Mouse (Mus musculus): Measurements from ENCODE around the gene Atp2c2. TPM values are rescaled to one million over a fixed set of nuclear protein-coding genes. Genes with fewer than 3 reads are reported as not detected.

Atp2c2 gene
- total and polyA plus RNA-seq, 3 experiments, result 0.07 to 0.59 TPM; not detected in 1

- no peaks in the 10 kb centered on the region for H3K36me3 ChIP-seq (ENCODE audit: control insufficient read depth, insufficient read depth, low read length)
- H3K27ac ChIP-seq, result no peak overlapping the region
- no peaks in the 10 kb centered on the region for H3K4me1 ChIP-seq (ENCODE audit: control insufficient read depth, insufficient read depth, low read length)
- no peak for TF ChIP-seq EP300 (IDR thresholded peaks at IDR 0.05; ENCODE audit: insufficient read depth, low read depth, low read length)
- TF ChIP-seq POLR2A (IDR thresholded peaks at IDR 0.05; ENCODE audit: insufficient read depth, low read depth, low read length), result no peak
- no peak for TF ChIP-seq CTCF (IDR thresholded peaks at IDR 0.05)
- WGBS, result 91% methylated on average over 7 of the region's 7 CpGs
- intact Hi-C loops (cut with DNase I), result no loop called here
- no peaks in the 10 kb centered on the region for H3K79me2 ChIP-seq (replicated peaks; ENCODE audit: control insufficient read depth, insufficient read depth, low read length)
- no peak overlapping the region for H3K4me3 ChIP-seq
- no peak for DNase-seq
- H3K9ac ChIP-seq (ENCODE audit: low read depth, low read length), result no peak overlapping the region
- no peaks in the 10 kb centered on the region for H3K27me3 ChIP-seq (ENCODE audit: control insufficient read depth, insufficient read depth, low read length)
Measured at GRCm38 (mm10) chr8:119789581-119789980, 89.8 kb downstream of the Atp2c2 start.

GRCm38 (mm10) chr8:119791804-119792704, 92.2 kb downstream of the Atp2c2 start:
- intact Hi-C loops (cut with DNase I), result no loop called here
- H3K27me3 ChIP-seq (ENCODE audit: control insufficient read depth, insufficient read depth, low read length), result no peaks in the 10 kb centered on the region
- 55% methylated on average over 16 of the region's 16 CpGs for WGBS
- H3K4me3 ChIP-seq, result no peak overlapping the region
- no peak overlapping the region for H3K27ac ChIP-seq
- no peaks in the 10 kb centered on the region for H3K79me2 ChIP-seq (replicated peaks; ENCODE audit: control insufficient read depth, insufficient read depth, low read length)
- TF ChIP-seq EP300 (IDR thresholded peaks at IDR 0.05; ENCODE audit: insufficient read depth, low read depth, low read length), result no peak
- no peak for TF ChIP-seq POLR2A (IDR thresholded peaks at IDR 0.05; ENCODE audit: insufficient read depth, low read depth, low read length)
- no peak overlapping the region for H3K9ac ChIP-seq (ENCODE audit: low read depth, low read length)
- no peaks in the 10 kb centered on the region for H3K36me3 ChIP-seq (ENCODE audit: control insufficient read depth, insufficient read depth, low read length)
- DNase-seq, result peak in 1 of 2 experiments; percentile 37
- H3K4me1 ChIP-seq (ENCODE audit: control insufficient read depth, insufficient read depth, low read length), result no peaks in the 10 kb centered on the region

GRCm38 (mm10) chr8:119794689-119795088, 94.9 kb downstream of the Atp2c2 start:
- intact Hi-C loops (cut with DNase I), result no loop called here
- TF ChIP-seq CTCF (IDR thresholded peaks at IDR 0.05) (no peak), POLR2A (IDR thresholded peaks at IDR 0.05; ENCODE audit: insufficient read depth, low read depth, low read length) (no peak), EP300 (IDR thresholded peaks at IDR 0.05; ENCODE audit: insufficient read depth, low read depth, low read length) (no peak)
- Histone ChIP-seq H3K27ac (no peak overlapping the region), H3K79me2 (replicated peaks; ENCODE audit: control insufficient read depth, insufficient read depth, low read length) (no peaks in the 10 kb centered on the region), H3K36me3 (ENCODE audit: control insufficient read depth, insufficient read depth, low read length) (no peaks in the 10 kb centered on the region), H3K4me1 (ENCODE audit: control insufficient read depth, insufficient read depth, low read length) (no peaks in the 10 kb centered on the region; the same call in 1 of the 2 replicates), H3K4me3 (no peak overlapping the region), H3K27me3 (ENCODE audit: control insufficient read depth, insufficient read depth, low read length) (no peaks in the 10 kb centered on the region), H3K9ac (ENCODE audit: low read depth, low read length) (no peak overlapping the region)
- WGBS, result 61% methylated on average over 7 of the region's 7 CpGs
- no peak for DNase-seq

- Histone ChIP-seq H3K4me3 (no peak overlapping the region), H3K79me2 (replicated peaks; ENCODE audit: control insufficient read depth, insufficient read depth, low read length) (no peaks in the 10 kb centered on the region), H3K4me1 (ENCODE audit: control insufficient read depth, insufficient read depth, low read length) (no peaks in the 10 kb centered on the region; the same call in 1 of the 2 replicates), H3K36me3 (ENCODE audit: control insufficient read depth, insufficient read depth, low read length) (no peaks in the 10 kb centered on the region), H3K27me3 (ENCODE audit: control insufficient read depth, insufficient read depth, low read length) (no peaks in the 10 kb centered on the region), H3K27ac (no peak overlapping the region), H3K9ac (ENCODE audit: low read depth, low read length) (no peak overlapping the region)
- WGBS, result 91% methylated on average over 3 of the region's 3 CpGs
- no peak for DNase-seq
- TF ChIP-seq POLR2A (IDR thresholded peaks at IDR 0.05; ENCODE audit: insufficient read depth, low read depth, low read length), result no peak
- no peak for TF ChIP-seq CTCF (IDR thresholded peaks at IDR 0.05)
- TF ChIP-seq EP300 (IDR thresholded peaks at IDR 0.05; ENCODE audit: insufficient read depth, low read depth, low read length), result no peak
- intact Hi-C loops (cut with DNase I), result no loop called here
Measured at GRCm38 (mm10) chr8:119795651-119796050, 95.8 kb downstream of the Atp2c2 start.

- peak overlapping the region; percentile 26 for H3K27ac ChIP-seq
- 11% methylated on average over 15 of the region's 15 CpGs for WGBS
- TF ChIP-seq EP300 (IDR thresholded peaks at IDR 0.05; ENCODE audit: insufficient read depth, low read depth, low read length) (no peak), CTCF (IDR thresholded peaks at IDR 0.05) (no peak), POLR2A (IDR thresholded peaks at IDR 0.05; ENCODE audit: insufficient read depth, low read depth, low read length) (no peak)
- no peak overlapping the region for H3K9ac ChIP-seq (ENCODE audit: low read depth, low read length)
- no peaks in the 10 kb centered on the region for H3K27me3 ChIP-seq (ENCODE audit: control insufficient read depth, insufficient read depth, low read length)
- H3K4me1 ChIP-seq (ENCODE audit: control insufficient read depth, insufficient read depth, low read length), result no peaks in the 10 kb centered on the region; the same call in 1 of the 2 replicates
- H3K79me2 ChIP-seq (replicated peaks; ENCODE audit: control insufficient read depth, insufficient read depth, low read length), result no peaks in the 10 kb centered on the region
- H3K36me3 ChIP-seq (ENCODE audit: control insufficient read depth, insufficient read depth, low read length), result no peaks in the 10 kb centered on the region
- H3K4me3 ChIP-seq, result no peak overlapping the region
- DNase-seq, result peak; percentile 58 to 70
- intact Hi-C loops (cut with DNase I), result no loop called here
Measured at GRCm38 (mm10) chr8:119798170-119798964, 98.6 kb downstream of the Atp2c2 start.

Data from heart, adult 2 months (tissue).